Mouse (Mus musculus) T-helper 2 cell (primary cell): ENCODE data around the gene Gm6169.
"Not testable (repeated sequence)": the region's sequence is repeated elsewhere in the genome, so short reads cannot be mapped to it uniquely, and the experiment has no call there.

Experiments used
- in situ Hi-C: fragments of 300-600 bp; cut with MboI, MseI; formaldehyde crosslinking; loops from one replicate; pipeline ENCODE4 v1.15.1; 2025; ENCODE audit warnings: high pct_unique_total_duplicates

Gene Gm6169

DNA sequence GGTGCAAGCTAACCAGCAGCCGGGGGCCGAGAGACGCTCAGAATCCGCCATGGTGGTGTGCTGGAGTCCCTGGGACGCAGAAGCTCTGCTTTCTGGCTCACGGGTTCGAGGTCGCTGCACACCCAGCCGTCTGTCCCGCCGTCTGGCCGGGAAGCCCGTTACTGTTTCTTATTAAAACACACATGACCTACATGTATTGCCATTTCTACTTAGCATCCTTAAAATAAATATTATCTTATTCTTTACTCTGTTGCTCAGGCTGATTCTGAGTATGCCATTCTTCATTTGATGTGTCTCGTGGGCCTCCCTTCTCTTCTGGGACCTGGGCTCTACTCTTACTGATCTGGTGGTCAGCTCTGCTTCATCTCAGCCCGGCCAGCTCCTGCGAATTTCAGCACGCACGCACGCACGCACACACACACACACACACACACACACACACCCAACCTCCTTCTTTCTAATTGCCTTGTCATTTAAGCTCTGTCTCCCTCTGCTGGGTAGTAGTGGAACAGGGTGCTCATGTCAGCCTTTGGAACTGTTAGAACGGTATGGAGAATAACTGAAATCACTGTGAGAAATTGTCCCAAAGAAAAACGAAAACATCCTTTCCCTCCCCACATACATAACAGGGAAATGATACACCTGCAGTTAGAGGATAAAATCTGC lies at the start of gene Gm6169:
Gene Gm6169, minus strand, starts transcription at position 51 of the 666 bp plus-strand sequence.
- in situ Hi-C loops = no loop called here

DNA sequence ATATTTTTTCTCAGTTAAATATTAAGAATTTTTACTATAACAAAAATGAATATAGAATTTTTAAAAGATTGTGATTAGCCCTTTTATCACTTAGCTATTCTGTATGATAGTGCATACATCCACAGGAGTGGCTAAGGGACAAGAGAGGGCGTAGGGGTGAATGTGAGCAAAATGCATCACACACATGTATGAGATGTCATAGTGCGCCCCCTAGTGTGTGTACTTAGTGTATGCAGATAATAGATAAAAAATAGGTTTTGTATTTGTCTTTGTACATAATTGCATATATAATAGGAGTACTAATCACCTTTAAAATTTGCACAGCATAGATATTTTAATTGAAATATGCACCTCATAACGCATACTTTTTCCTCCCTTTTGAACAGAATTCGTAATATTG lies 46.8 kb upstream of the Gm6169 start:
- in situ Hi-C loops = loop anchor here (25.0 kb wide), 1 partner anchor 1116 kb away; the partner anchor contains the start of genes Ankra2 and Utp15

DNA sequence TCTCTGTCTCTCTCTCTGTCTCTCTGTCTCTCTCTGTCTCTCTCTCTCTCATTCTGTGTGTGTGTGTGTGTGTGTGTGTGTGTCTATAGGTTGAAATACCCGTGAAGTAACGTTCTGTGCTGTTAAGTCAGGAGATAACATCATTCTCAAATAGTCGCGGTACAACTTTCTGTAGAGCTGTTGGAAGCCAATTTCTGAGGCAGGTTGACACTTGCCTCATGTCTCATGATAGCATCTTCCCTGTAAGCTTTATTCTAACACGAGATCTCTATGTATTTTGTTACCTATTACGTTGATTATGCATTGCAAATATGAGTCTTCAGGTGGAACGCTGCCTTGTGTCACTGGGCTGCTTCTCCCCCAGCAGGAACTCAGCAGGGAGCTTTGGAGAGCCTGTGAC lies 43.3 kb upstream of the Gm6169 start:
- in situ Hi-C loops = loop anchor here (25.0 kb wide), 1 partner anchor 1120 kb away; the partner anchor contains the start of genes Ankra2 and Utp15

DNA sequence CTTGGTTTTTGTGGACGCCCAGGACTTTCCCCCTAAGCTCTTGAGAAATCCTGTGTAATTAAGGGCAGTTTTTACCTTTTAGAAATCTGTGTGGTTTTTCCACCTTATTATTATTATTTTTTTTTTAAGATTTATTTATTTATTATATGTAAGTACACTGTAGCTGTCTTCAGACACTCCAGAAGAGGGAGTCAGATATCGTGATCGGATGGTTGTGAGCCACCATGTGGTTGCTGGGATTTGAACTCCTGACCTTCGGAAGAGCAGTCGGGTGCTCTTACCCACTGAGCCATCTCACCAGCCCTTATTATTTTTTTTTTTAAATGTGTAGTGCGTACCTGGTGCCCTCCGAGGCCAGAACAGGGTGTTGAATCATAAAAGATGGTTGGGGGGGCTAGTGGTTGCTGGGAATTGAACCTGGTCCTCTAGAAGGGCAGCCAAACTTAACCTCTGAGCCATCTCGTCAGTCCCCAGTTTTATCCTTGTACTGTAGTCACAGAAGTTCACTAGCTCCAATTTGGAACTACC lies 39.4 kb upstream of the Gm6169 start:
- in situ Hi-C loops = loop anchor here (25.0 kb wide), 1 partner anchor 1124 kb away; the partner anchor contains the start of genes Ankra2 and Utp15

DNA sequence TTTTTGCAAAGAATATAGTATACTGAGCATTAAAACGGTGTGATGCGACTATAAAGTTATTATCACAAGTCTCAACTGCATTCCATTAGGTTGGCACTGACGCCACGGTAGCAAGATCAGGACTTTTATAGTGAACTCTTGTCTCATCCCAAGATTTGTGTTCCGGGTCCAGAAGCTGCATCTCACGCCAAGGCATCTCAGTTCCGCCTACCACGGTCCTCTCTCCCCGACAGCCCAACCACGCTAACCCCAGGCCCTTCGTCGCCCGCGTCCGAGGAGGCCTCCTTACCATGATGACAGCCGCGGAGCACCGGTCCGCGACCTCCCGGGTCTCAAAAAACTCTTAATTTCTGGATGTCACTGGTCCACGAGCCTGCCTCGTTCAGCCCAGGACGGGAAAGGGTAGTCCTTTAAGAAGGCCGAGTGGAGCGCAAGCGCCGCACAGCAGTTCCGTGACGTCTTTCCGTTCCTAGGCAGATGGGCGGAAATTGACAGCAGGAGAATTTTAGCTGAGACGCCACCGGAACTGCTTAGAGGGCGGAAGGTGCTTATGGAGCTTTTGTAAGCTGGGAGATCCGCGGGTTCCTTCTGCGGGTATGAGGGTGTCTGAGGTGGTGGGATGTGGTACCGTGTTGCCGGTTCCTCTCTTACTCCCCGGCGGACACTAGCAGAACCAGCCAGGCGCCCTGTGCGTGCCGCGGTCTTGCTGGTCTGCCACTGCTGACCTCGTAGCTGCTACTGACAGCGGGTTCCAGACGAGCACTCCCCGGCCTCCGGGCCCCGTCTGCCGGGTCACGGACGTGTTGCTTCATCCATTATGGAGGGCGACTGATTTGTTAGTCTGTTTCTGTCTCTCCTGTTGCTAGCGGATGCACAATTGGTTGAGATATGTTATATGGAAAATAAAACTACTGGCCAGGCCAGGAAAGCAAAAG lies 38.7 kb upstream of the Gm6169 start, which contains the start of the genes Gfm2 and Nsa2:
Gene Gfm2, plus strand, starts transcription at position 472 of the 935 bp plus-strand sequence.
Gene Nsa2, minus strand, starts transcription at position 472 of the 935 bp plus-strand sequence.
- in situ Hi-C loops = loop anchor here (25.0 kb wide), 1 partner anchor 1125 kb away; the partner anchor contains the start of genes Ankra2 and Utp15

DNA sequence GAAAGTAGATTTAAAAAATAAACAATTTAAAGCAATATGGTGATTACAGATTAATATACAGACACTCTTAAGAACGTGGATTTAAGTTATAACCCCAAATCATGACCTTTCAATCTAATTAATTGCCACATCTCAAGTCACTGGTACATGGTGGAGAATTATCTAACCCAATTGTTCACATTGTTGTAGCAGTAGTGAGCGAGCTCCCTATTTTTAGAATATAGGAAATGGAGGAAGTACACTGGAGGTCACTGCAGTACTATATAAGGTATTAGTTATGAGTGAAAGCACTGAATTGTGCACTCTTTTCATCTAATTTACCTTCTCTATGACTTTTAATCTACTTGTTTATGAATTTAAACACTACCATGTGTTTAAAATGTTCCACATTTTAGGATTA lies 31.4 kb upstream of the Gm6169 start:
- in situ Hi-C loops = loop anchor here (25.0 kb wide), 1 partner anchor 1132 kb away; the partner anchor contains the start of genes Ankra2 and Utp15

DNA sequence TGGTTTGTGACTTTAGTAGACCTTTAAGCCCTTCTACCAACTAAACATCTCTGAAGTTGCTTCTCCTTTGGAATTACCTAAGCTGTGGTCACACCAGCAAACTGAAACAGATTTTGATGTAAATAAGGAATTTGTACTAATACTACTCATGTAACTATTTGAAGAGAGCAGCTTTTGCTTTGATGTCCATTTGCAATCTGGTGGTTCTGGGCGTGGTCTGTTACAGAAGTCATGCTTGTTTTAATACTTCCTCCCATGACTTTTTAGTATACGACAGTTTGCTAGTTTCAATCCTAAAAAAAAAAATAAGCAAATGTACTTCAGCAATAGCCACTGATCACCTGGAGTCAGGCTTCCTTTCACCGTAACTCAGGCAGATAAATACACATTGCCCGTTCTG lies 30.6 kb upstream of the Gm6169 start:
- in situ Hi-C loops = loop anchor here (25.0 kb wide), 1 partner anchor 1133 kb away; the partner anchor contains the start of genes Ankra2 and Utp15

DNA sequence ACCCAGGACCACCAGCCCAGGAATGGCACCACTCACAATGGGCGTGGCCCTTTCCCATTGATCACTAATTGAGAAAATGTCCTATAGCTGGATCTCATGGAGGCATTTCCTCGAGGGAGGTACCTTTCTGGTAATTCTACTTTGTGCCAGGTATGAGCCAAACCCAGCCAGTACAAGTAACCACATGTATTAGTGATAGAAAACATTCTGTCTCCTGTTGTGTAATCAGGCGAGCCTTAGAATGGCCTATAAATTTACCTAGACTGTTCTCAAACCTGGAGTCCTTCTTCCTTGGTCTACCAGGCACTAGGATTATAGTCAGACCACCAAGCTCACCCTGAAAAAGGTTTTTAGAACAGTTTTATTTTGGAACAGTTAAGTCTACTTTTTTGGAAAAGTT lies 22.3 kb upstream of the Gm6169 start:
- in situ Hi-C loops = no loop called here

DNA sequence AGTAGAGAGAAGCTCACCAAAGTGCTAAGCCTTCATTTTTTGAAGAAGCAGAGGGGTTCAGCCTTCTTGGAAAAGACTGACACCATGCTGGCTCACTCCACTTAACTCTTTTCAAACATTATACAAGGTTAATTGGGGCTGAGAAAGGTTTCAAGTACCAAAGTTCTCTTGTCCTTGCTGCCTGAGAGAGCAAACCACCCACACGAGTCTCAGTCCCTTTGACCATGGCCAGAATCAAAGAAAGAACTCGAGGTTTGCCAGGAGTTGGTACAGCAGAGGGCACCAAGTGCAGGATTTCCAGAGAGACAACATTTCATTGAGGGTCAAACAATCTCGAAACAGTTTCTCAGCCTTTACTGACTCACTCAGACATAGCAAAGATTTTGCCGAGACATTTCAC lies 10.0 kb upstream of the Gm6169 start:
- in situ Hi-C loops = no loop called here

DNA sequence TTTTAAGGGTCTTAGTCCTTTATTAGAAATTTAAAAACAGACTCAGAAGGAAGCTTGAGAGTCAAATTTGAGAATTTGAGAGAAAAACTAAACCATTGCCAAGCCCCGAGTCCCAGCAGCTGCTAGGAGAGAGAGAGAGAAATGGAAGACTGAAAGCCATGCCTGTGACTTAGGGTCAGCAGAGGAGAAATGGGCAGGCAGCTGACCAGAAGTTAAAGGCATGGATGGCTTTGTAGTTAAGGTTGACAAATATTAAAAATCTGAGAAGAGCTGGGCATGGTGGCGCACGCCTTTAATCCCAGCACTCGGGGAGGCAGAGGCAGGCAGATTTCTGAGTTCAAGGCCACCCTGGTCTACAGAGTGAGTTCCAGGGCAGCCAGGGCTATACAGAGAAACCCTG lies 8.7 kb upstream of the Gm6169 start:
- in situ Hi-C loops = not testable (repeated sequence)

DNA sequence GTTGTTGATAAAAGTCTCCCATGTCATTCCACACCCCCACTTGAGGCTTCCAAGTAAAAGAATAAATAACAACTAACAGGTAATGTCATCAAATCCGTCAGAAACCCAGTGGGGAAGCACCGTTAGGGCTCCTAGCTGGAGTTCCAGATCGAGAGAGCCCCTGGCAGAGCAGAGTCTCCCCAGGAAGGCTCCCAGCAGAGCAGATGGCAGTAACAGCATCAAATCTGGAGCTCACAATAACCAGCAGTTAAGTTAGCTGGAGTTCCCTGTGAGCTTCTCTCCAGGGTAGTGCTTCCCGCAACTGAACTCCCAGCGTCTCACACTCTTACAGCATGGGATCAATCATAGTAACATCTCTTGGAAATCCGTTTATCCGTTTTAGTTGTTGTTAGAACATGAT lies 6.0 kb upstream of the Gm6169 start:
- in situ Hi-C loops = no loop called here

DNA sequence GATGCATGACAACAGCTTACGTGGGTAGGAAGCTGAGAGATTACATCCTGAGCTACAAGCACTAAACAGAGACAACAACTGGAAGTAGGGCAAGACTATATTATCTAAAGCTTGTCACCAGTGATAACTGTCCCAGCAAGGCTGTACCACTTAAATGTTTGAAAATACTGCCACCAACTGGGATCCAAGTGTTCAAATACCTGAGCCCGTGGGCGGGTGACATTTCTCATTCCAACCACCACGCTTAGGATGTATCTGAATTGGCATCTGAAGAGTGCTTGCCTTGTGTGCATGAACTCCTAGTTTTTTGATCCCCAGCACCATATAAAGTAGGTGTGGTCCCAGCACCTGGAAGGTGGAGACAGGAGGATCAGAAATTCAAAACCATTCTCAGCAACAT lies 3.3 kb downstream of the Gm6169 start:
- in situ Hi-C loops = no loop called here

DNA sequence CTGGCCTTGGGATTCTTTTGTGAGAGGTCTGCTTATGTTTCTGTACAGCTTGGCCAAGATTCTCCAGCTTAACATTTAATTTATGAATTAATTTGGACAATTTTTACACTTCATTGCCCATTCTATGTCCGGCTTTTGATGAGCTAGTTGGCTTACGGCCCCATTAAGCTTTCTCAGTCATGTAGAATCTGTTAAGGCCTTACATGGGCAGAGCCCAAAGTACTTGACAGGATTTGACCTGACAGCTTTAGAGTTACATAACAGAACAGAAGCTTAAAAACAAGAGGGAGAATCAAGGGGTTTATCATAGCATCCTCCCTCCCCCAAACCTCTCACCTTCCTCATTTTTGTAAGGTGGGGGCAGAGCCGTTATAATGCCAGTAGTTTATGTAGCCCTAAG lies 10.9 kb downstream of the Gm6169 start:
- in situ Hi-C loops = no loop called here

DNA sequence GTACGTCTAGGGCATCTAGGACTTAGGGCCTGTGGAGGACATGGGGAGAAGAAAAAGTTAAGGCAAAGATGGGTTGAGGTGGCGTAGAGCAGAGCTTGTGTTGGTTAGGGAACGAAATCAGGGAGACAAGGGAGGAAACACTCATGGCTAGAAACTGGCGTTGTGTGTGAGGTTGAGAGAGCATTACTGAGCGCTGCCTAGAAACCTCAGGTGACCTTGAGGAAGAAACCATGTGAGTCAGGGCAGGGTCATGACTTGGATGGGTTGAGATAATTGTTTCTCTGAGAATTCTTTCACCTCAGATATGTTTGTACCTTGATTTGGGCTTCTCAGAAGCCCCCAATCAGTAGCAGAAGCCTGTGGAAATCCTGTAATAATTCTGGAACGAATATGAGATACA lies 11.6 kb downstream of the Gm6169 start:
- in situ Hi-C loops = no loop called here

DNA sequence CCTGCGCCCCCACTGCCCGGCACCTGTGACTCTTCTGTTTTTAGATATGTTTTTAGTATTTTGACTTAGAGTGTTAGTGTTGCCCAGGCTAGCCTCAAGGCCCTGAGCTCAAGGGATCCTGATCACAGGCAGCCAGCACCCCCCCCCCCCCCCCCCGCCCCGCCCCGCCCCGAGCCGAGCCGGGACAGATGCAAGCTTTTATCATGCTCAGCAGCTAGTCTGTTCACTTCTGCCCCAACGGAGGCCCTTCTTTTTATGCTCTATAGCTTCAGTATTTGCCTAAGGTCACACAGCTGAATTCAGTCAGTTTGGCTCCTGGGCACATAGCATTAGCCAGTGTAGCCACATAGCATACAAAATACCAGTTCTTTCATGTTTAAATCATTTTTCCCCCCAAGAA lies 12.7 kb downstream of the Gm6169 start:
- in situ Hi-C loops = no loop called here

DNA sequence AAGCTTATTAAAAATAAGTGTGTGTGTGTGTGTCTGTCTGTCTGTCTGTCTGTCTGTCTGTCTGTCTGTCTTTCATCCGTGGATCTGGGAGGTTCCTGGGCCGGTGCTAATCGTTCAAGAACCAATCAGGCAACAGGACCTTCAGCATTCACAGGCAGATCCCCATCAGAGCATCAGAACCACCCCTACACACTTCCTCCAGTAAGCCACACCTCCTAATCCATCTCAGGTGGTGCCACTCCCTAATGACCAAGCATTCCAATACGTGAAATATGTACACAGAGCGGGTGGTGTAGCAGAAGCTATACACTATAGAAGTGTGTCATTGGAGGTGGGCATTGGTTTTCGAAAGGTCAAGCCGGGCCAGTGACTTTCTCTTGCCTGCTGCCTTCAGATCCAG lies 16.6 kb downstream of the Gm6169 start:
- in situ Hi-C loops = no loop called here

DNA sequence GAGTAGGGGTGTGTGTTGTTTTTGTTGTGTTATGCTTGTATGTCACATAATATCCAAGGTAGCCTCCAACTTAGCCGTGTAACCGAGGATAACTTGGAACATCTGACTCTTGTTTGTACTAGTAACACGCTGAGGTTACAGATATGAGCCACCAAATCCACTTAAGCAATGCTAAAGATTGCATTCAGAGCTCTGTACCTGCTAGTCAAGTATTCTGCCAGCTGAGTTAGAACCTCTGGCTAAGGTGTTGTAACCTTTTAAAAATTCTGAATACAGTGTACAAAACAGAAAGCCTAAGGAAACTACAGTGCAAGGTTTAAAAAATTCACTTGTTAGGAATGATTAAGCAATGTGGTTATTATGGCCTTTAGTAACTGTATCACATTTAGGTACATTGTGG lies 18.4 kb downstream of the Gm6169 start:
- in situ Hi-C loops = no loop called here

DNA sequence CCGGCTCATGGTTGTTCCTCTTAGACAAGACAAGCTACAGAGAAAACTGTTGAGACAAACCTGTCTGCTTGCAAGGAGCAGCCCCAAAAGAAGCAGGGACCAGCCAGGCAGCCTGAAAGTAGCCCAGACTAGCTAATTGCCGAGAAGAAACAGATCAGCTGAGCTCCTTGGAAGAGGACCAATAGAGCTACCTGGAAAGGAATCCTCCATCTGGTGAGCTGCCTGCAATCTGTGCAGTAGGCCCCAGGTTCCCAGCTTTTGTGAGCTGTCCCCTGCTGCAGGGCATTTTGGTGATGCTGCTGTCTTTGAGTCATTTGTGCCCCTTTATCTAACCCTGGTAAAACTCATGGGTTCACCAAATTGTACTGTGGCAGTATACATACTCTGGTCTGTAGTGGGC lies 18.8 kb downstream of the Gm6169 start:
- in situ Hi-C loops = no loop called here

DNA sequence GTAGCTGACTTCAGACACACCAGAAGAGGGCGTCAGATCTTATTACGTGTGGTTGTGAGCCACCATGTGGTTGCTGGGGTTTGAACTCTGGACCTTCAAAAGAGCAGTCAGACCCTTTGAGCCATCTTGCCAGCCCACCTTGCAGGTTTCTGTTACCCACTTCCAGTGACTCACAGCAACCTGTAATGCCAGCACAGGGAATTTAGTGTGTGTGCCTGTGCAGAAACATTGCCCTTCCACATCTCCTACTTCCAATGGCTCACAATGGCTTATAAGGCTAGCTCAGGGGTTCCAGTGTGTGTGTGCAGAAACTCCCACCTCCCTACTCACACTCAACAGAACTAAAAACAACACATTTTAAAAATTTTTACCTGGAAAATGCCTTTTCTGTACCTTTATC lies 21.5 kb downstream of the Gm6169 start:
- in situ Hi-C loops = no loop called here

DNA sequence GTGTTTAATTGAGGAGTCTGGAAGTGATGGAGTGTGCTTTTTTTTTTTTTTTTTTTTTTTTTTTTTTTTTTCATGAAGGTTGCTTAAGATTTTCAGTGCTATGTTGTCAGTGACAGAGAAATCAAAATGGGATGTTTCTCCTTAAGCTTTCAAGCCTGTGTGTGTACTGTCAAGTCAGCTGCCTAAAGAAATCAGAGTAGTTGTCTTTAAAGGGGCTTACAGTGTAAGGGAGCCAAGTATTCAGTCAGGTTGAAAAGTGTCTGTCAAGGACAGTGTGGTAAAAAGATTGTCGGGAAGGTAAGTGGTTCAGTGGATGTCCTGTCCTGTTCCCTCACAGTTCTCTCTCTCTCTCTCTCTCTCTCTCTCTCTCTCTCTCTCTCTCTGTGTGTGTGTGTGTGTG lies 25.5 kb downstream of the Gm6169 start:
- in situ Hi-C loops = no loop called here

DNA sequence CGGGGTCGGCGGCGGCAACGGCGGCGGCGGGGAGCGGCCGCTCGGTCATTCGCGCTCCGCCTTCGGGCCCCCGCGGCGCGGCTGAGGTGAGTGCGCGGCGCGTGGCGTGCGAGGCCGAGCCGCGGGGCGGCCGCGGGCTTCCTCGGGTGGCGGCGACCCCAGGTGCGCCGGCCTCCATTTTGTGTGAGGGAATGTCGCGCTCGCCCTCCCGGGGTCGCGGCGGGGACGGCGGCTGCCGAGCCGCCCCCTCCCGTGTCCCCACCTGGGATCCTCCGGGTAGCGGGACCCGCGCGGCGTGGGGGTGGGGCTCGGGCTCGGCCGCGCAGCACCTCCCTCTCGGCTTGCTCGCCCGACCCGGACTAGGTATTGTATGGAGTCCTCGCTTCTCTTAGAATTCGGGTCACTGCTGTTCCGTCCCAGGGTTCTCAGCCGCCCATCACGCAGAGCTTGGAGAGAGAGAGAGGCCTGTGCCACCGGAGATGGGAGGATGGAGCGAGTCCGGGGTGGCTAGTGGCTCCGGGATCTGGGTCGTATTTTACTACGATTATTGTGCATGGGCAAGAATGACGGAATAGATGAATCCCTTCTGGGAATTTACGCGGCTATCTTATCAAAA lies 27.3 kb downstream of the Gm6169 start:
- in situ Hi-C loops = no loop called here
